Mouse (Mus musculus) neutrophil, adult 59 days (primary cell): ENCODE results near the gene Rem2. TPM values are rescaled to one million over a fixed set of nuclear protein-coding genes. Genes with fewer than 3 reads are reported as not detected.

Experiments used
- total RNA-seq, 2 experiments: library from RNA; stranded (reverse); gene quantifications; 1 replicate in 1 of 2; 2 replicates in 1 of 2; pipeline ENCODE4 v1.2.4; 2023

Gene Rem2
- not detected for total RNA-seq

DNA sequence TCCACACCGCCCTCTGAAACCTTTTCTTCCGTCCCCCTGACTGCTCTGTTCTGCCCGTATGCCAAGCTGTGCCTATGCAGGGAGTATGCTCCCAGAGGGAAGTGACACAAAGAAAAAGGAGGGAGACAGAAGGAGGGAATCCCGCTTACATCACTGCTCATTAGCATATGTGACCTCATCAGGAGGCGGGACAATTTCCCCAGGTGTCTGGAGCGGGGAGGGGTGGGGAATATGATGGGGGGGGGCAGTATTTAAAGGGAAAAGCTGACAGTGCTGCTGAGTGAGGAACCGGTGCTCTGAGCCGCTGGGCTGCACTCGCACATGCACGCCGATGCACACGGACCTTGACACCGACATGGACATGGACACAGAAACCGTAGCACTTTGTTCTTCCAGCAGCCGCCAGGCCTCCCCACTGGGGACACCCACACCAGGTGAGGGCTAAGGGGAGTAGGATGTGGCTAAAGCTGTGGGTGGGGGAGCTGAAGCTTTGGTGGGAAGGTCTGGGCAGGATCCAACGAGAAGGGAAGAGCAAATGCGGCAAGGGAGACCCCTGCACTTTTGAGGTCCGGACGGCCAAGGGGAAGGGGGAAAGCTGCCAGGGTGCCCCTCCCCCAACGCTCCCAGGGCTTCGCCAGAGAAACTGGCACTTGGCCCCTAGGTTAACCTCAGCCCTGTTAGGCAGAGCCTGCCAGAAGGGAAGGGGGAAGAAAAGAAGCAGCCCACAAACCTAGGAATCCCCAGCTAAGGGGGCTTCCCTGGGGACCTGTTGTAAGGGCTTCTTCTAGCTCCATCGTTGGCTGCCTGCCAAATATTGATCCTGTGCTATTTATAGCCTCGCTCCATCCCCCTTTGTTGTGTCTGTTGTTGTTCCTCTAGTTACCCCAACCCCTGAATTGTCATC, at the start of gene Rem2:
Rem2 (plus strand) TSS at position 160 of the 904 bp plus-strand sequence.

GRCm38 (mm10) chr14:54426689-54427398, 49.1 kb upstream of the Rem2 start, which contains the start of gene Mrpl52:
Gene Mrpl52, plus strand, starts transcription at chr14:54426909.

DNA sequence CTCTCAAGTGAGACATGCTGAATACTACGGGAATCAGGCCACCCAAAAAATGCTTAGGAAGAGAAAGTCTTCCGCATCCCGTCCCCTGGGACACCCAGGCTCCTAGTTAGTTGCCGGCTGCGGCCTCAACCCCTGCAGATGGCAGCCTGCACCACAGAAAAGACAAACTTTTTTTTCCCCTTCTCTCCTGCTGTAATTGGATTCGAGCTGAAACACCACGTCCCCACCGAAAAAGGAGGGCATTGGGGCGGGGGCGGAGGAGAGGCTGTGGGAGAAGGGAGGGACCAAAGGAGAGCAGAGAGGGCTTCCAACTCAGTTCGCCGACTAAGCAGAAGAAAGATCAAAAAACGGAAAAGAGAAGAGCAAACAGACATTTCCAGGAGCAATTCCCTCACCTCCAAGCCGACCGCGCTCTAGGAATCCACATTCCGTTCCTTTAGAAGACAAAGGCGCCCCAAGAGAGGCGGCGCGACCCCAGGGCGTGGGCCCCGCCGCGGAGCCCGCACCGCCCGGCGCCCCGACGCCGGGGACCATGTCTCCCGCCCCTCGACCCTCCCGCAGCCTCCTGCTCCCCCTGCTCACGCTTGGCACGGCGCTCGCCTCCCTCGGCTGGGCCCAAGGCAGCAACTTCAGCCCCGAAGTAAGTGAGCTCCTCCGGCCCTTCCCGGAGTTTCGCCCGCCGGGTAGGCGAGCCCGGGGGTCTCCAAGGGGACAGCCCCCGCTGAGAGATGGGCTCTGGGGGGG, 44.4 kb upstream of the Rem2 start, which contains the start of gene Mmp14:
Mmp14 (plus strand) TSS at position 279 of the 744 bp plus-strand sequence.

GRCm38 (mm10) chr14:54463959-54464292, 12.0 kb upstream of the Rem2 start, which contains the start of gene Lrp10:
Gene Lrp10, plus strand, starts transcription at chr14:54464137.

Other genes with a start within 250 kb of the Rem2 start
- 10 to 100 TPM; 56.7 to 63.9 TPM for gene Dad1, start 222.0 kb upstream of the Rem2 start, total RNA-seq
- 10 to 100 TPM; 17.9 to 21.2 TPM for gene Abhd4, start 221.9 kb upstream of the Rem2 start, total RNA-seq
- not detected for gene Olfr49, start 191.2 kb upstream of the Rem2 start, total RNA-seq
- gene Oxa1l, start 115.3 kb upstream of the Rem2 start, total RNA-seq: 10 to 100 TPM; 38.2 to 51.7 TPM
- 10 to 100 TPM; 18.2 to 18.9 TPM for gene Slc7a7, start 58.3 kb upstream of the Rem2 start, total RNA-seq
- gene Mrpl52, start 49.2 kb upstream of the Rem2 start, total RNA-seq: 10 to 100 TPM; 24.7 to 27.8 TPM
- gene Mmp14, start 44.5 kb upstream of the Rem2 start, total RNA-seq: 1 to 10 TPM in 1 of 2 experiments, under 1 TPM in 1; 0.37 to 1.3 TPM
- gene Lrp10, start 12.0 kb upstream of the Rem2 start, total RNA-seq: 10 to 100 TPM; 85.2 to 89.5 TPM
- gene Prmt5, start 41.4 kb downstream of the Rem2 start, total RNA-seq: 10 to 100 TPM; 13.9 to 15.9 TPM
- 10 to 100 TPM; 20.7 to 27.9 TPM for gene Haus4, start 78.5 kb downstream of the Rem2 start, total RNA-seq
- under 1 TPM; 0.15 to 0.24 TPM for gene Ajuba, start 101.5 kb downstream of the Rem2 start, total RNA-seq
- 1 to 10 TPM; 4.2 to 4.5 TPM for gene 4931414P19Rik, start 129.9 kb downstream of the Rem2 start, total RNA-seq
- 10 to 100 TPM; 59.5 to 64.2 TPM for gene Psmb5, start 141.9 kb downstream of the Rem2 start, total RNA-seq
- gene Psmb11, start 145.3 kb downstream of the Rem2 start, total RNA-seq: not detected
- gene Gm17606, start 164.9 kb downstream of the Rem2 start, total RNA-seq: not detected
- 1 to 10 TPM; 2.1 to 2.4 TPM for gene Cdh24, start 165.3 kb downstream of the Rem2 start, total RNA-seq
- gene 1700123O20Rik, start 210.1 kb downstream of the Rem2 start, total RNA-seq: 10 to 100 TPM; 28.6 to 30.0 TPM
- gene Acin1, start 210.8 kb downstream of the Rem2 start, total RNA-seq: 100 to 1,000 TPM; 231 to 260 TPM
- under 1 TPM; 0.31 to 0.38 TPM for gene Gm29776, start 222.7 kb downstream of the Rem2 start, total RNA-seq
- 100 to 1,000 TPM; 146 to 191 TPM for gene Cebpe, start 236.1 kb downstream of the Rem2 start, total RNA-seq